Mouse (Mus musculus): ENCODE data around the gene Rgl2. TPM values are rescaled to one million over a fixed set of nuclear protein-coding genes. Genes with fewer than 3 reads are reported as not detected.
"Not testable (repeated sequence)": the region's sequence is repeated elsewhere in the genome, so short reads cannot be mapped to it uniquely, and the experiment has no call there.

The Rgl2 gene
- polyA plus RNA-seq, 1 experiment: 272 TPM

DNA sequence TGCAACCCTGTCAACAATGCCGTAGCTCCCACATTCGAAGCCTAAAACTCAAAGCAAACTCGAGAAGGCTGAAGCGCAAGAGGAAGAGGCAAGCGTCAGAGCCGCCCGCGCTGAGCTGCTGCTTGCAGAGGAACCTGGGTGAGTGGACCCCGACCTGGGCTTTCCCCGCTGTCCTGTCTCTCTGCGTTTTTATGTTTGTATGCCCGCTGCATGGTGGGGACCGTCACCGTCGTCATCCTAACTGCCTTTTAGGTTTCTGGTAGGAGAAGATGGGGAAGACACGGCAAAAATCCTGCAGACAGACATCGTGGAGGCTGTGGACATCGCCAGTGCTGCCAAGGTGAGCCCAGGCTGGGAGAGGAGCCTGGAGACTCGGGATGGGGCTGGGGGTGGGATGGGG, 12.0 kb downstream of the Rgl2 start:
- no peak for DNase-seq
- 47% methylated on average over 19 of the region's 19 CpGs for WGBS
- TF ChIP-seq CTCF (IDR thresholded peaks at IDR 0.05; ENCODE audit: insufficient read depth, low read length) (no peak), POLR2A (IDR thresholded peaks at IDR 0.05; ENCODE audit: borderline replicate concordance, extremely low read depth, low read depth, low read length) (no peak)
- Histone ChIP-seq H3K4me3 (replicated peaks; ENCODE audit: extremely low read depth, low read depth, low read length) (peak overlapping the region; percentile 3), H3K4me1 (ENCODE audit: control insufficient read depth, insufficient read depth, low read length) (peaks cover 10% of the 10 kb centered on the region; the same call in 1 of the 2 replicates)

DNA sequence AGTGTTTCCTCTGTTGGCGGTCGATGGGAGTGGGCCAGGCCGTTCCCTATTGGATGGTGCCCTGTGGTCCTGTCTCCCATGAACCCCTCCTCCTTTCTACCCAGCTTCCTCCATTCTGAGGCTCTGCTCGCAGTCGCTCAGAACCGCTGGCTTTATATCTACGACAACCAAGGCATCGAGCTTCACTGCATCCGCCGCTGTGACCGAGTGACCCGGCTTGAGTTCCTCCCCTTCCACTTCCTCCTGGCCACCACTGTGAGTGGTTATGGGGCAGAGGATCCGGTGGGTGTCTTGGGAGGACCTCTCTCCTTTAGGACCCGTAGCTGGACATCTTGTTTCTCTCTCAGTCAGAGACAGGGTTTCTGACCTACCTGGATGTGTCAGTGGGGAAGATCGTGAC, 14.1 kb downstream of the Rgl2 start:
- 88% methylated on average over 15 of the region's 15 CpGs for WGBS
- Histone ChIP-seq H3K4me1 (ENCODE audit: control insufficient read depth, insufficient read depth, low read length) (peaks cover 10% of the 10 kb centered on the region; the same call in 1 of the 2 replicates), H3K4me3 (replicated peaks; ENCODE audit: extremely low read depth, low read depth, low read length) (no peak overlapping the region)
- no peak for DNase-seq
- TF ChIP-seq CTCF (IDR thresholded peaks at IDR 0.05; ENCODE audit: insufficient read depth, low read length): no peak
- no peak for TF ChIP-seq POLR2A (IDR thresholded peaks at IDR 0.05; ENCODE audit: borderline replicate concordance, extremely low read depth, low read depth, low read length)

GRCm38 (mm10) chr17:33947430-33948089, 18.2 kb downstream of the Rgl2 start:
- H3K4me1 ChIP-seq (ENCODE audit: control insufficient read depth, insufficient read depth, low read length): peaks cover 11% of the 10 kb centered on the region; the same call in 1 of the 2 replicates
- no peak for DNase-seq
- TF ChIP-seq CTCF (IDR thresholded peaks at IDR 0.05; ENCODE audit: insufficient read depth, low read length) (no peak), POLR2A (IDR thresholded peaks at IDR 0.05; ENCODE audit: borderline replicate concordance, extremely low read depth, low read depth, low read length) (no peak)
- 75% methylated on average over 10 of the region's 10 CpGs for WGBS
- no peak overlapping the region for H3K4me3 ChIP-seq (replicated peaks; ENCODE audit: extremely low read depth, low read depth, low read length)

DNA sequence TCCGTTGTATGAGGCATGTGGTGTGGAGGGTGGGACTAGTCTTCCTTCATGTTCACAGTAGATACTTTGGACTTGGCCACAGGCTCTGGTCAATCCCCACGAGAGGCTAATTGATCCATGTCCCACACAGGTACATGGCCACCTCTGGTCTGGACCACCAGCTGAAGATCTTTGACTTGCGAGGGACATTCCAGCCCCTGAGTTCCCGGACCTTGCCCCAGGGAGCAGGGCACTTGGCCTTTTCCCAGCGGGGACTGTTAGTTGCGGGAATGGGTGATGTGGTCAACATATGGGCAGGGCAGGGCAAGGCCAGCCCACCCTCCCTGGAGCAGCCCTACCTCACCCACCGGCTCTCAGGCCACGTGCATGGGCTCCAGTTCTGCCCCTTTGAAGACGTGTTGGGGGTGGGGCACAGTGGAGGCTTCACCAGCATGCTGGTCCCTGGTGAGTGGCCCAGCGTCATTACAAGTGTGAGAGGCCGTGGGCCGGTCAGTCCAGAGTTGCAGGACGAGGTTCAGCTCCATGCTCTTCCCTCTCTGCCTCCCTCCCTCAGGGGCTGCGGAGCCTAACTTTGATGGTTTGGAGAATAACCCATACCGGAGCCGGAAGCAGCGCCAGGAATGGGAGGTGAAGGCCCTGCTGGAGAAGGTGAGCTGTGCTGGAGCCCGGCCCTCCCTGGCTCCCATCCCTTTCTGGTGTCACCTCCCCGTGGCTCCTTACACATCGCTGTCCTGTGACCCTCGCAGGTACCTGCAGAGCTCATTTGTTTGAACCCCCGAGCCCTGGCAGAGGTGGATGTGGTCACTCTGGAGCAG, 19.0 kb downstream of the Rgl2 start:
- TF ChIP-seq CTCF (IDR thresholded peaks at IDR 0.05; ENCODE audit: insufficient read depth, low read length): no peak
- no peak for TF ChIP-seq POLR2A (IDR thresholded peaks at IDR 0.05; ENCODE audit: borderline replicate concordance, extremely low read depth, low read depth, low read length)
- no peak overlapping the region for H3K4me3 ChIP-seq (replicated peaks; ENCODE audit: extremely low read depth, low read depth, low read length)
- 86% methylated on average over 22 of the region's 22 CpGs for WGBS

GRCm38 (mm10) chr17:33948905-33949537, 19.7 kb downstream of the Rgl2 start:
- TF ChIP-seq CTCF (IDR thresholded peaks at IDR 0.05; ENCODE audit: insufficient read depth, low read length) (no peak), POLR2A (IDR thresholded peaks at IDR 0.05; ENCODE audit: borderline replicate concordance, extremely low read depth, low read depth, low read length) (no peak)
- DNase-seq: no peak
- no peak overlapping the region for H3K4me3 ChIP-seq (replicated peaks; ENCODE audit: extremely low read depth, low read depth, low read length)
- 85% methylated on average over 19 of the region's 19 CpGs for WGBS
- peaks cover 11% of the 10 kb centered on the region; the same call in 1 of the 2 replicates for H3K4me1 ChIP-seq (ENCODE audit: control insufficient read depth, insufficient read depth, low read length)

More for the DNA sequence above, 19.0 kb downstream of the Rgl2 start:
- DNase-seq: no peak
- H3K4me1 ChIP-seq (ENCODE audit: control insufficient read depth, insufficient read depth, low read length): peaks cover 11% of the 10 kb centered on the region; the same call in 1 of the 2 replicates

DNA sequence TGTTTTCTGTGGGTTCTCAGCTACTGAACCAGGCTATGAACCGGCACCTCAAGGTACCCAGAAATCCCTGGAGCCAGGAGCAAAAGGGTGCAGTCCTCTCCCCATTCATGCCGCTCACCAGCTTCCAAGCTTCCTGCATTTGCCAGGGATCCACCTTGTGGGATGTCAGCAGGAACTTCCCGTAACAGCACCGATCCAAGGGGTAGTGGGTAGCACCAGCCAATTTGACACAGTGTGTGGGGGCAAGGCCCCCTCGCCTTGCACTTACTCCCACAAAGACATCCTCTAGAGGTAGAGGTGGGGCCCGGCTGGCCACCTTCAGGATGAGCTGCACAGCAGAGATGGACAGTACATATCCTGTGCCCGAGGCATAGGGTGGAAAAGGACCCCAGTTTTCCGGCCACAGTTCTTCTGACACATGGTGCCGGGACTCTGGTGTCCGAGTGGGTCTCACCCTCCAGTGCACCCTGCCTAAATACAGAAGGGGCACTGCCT, 20.8 kb downstream of the Rgl2 start:
- DNase-seq: no peak
- Histone ChIP-seq H3K4me1 (ENCODE audit: control insufficient read depth, insufficient read depth, low read length) (peaks cover 17% of the 10 kb centered on the region; the same call in 1 of the 2 replicates), H3K4me3 (replicated peaks; ENCODE audit: extremely low read depth, low read depth, low read length) (no peak overlapping the region)
- 68% methylated on average over 10 of the region's 10 CpGs for WGBS
- TF ChIP-seq POLR2A (IDR thresholded peaks at IDR 0.05; ENCODE audit: borderline replicate concordance, extremely low read depth, low read depth, low read length): no peak
- TF ChIP-seq CTCF (IDR thresholded peaks at IDR 0.05; ENCODE audit: insufficient read depth, low read length): no peak

GRCm38 (mm10) chr17:33951021-33951946, 21.9 kb downstream of the Rgl2 start, which contains the start of gene B3galt4:
Gene B3galt4 (minus strand): TSS chr17:33951488.
- peak; percentile 63 for DNase-seq
- Histone ChIP-seq H3K4me3 (replicated peaks; ENCODE audit: extremely low read depth, low read depth, low read length) (peak within 1 kb of the TSS; percentile 88), H3K4me1 (ENCODE audit: control insufficient read depth, insufficient read depth, low read length) (peaks cover 17% of the 10 kb centered on the region)
- TF ChIP-seq CTCF (IDR thresholded peaks at IDR 0.05; ENCODE audit: insufficient read depth, low read length) (no peak), POLR2A (IDR thresholded peaks at IDR 0.05; ENCODE audit: borderline replicate concordance, extremely low read depth, low read depth, low read length) (peak; percentile 60; the same call in 1 of the 2 replicates)
- WGBS: 1% methylated on average over 45 of the region's 45 CpGs

DNA sequence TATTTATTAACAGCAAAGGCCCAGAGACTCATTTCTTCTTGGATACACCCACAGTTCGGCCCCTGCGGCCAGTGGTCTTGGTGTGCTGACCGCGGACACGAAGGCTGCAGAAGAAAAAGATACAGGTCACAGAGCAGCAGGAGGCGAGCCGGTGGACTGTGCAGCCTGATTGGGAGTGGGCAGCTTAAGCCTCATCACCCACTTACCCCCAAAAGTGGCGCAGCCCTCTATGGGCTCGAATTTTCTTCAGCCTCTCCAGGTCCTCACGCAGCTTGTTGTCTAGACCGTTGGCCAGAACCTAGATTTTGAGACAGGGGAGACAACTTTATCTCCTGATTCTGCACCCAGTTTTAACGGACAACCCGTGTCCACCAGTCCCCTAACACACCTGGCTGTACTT, 22.7 kb downstream of the Rgl2 start:
- not testable (repeated sequence) for DNase-seq; H3K4me3 ChIP-seq (replicated peaks; ENCODE audit: extremely low read depth, low read depth, low read length)
- H3K4me1 ChIP-seq (ENCODE audit: control insufficient read depth, insufficient read depth, low read length): peaks cover 20% of the 10 kb centered on the region
- 75% methylated on average over 13 of the region's 13 CpGs for WGBS
